ENCODE assay signal across 12 mouse cellular contexts in the genomic region with DNA sequence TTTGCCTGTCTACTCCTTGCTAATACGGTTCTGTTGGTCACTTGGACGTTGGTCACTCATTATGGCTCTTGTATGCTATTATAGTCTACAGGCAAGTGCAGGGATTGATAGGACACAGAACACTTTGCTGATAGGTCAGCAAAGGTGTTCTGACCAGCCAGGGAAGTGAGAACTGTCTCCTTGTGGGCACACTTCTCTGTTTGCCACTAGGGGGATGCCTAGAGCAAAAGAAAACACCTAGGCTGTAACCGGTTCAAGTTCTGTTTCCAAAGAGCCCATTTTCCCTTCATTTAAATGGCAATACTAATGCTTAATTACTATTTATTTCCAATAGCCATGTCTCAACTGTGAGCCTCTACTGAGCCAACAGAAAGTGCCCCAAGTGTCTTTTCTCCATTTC. TPM values are rescaled to one million over a fixed set of nuclear protein-coding genes. Genes with fewer than 3 reads are reported as not detected.
DNase-seq lines count a peak whose midpoint lies in the region; ATAC-seq and TF ChIP-seq lines count a peak whose summit lies in the region.
"Had no signal": no experiment of that assay in that cellular context is flagged by ENCODE, and none has a peak within 500 bp of the region (broad histone marks: within the 10 kb centered on the region; RNA-seq: fewer than 3 reads in every experiment).

No protein-coding gene starts in this region.

- H3K4me3 ChIP-seq in heart, postnatal 0 days (ENCODE audit: low read depth, low read length) = no peak overlapping the region
- H3K4me3 ChIP-seq: forebrain, embryonic 12.5 days; limb, embryonic 10.5 days; midbrain, embryonic 12.5 days had no signal

- no peak overlapping the region for H3K9ac ChIP-seq in heart, postnatal 0 days (replicated peaks; ENCODE audit: low read depth, low read length)
- H3K9ac ChIP-seq: forebrain, embryonic 12.5 days; midbrain, embryonic 12.5 days had no signal

- H3K9me3 ChIP-seq in heart, postnatal 0 days (replicated peaks; ENCODE audit: control insufficient read depth, low read length) = no peaks in the 10 kb centered on the region
- H3K9me3 ChIP-seq: forebrain, embryonic 12.5 days; limb, embryonic 10.5 days; midbrain, embryonic 12.5 days had no signal

- DNase-seq in heart, postnatal 0 days (ENCODE audit: low spot score) = no peak
- DNase-seq in heart, adult 11 months = no peak
- peak; percentile 26 for DNase-seq in lung, postnatal 25 days (ENCODE audit: low spot score)
- DNase-seq in lung, postnatal 4 days = no peak
- peak; percentile 67 for DNase-seq in R1 (ENCODE audit: low read depth, low spot score)
- peak; percentile 62 for DNase-seq in splenic B cell, adult 2 months (ENCODE audit: low read depth, low spot score)
- no peak for DNase-seq in urinary bladder, postnatal 10 days (ENCODE audit: low spot score)
- no peak for DNase-seq in ovary, postnatal 14 days (ENCODE audit: low spot score)

- 0 out of 2 replicates have a peak, but pooled peaks cover 10% of the 10 kb centered on the region for H3K27me3 ChIP-seq in heart, postnatal 0 days (ENCODE audit: control insufficient read depth, insufficient read depth, low read length)
- no peaks in the 10 kb centered on the region for H3K27me3 ChIP-seq in splenic B cell, adult 2 months (ENCODE audit: control insufficient read depth, insufficient read depth, low read length, poor library complexity, severe bottlenecking)
- H3K27me3 ChIP-seq: forebrain, embryonic 12.5 days; midbrain, embryonic 12.5 days had no signal

- H3K36me3 ChIP-seq in heart, postnatal 0 days (replicated peaks; ENCODE audit: control insufficient read depth, insufficient read depth, low read length) = no peaks in the 10 kb centered on the region
- H3K36me3 ChIP-seq in splenic B cell, adult 2 months (ENCODE audit: control insufficient read depth, insufficient read depth, low read length, poor library complexity, severe bottlenecking) = no peaks in the 10 kb centered on the region
- H3K36me3 ChIP-seq: forebrain, embryonic 12.5 days; limb, embryonic 10.5 days; midbrain, embryonic 12.5 days had no signal

- no peak for ATAC-seq in heart, postnatal 0 days (ENCODE audit: insufficient read depth, low read depth)

- TF ChIP-seq CTCF in heart, postnatal 0 days (IDR thresholded peaks at IDR 0.05; ENCODE audit: low read depth) = peak; percentile 49

- H3K4me1 ChIP-seq in heart, postnatal 0 days (ENCODE audit: control insufficient read depth, insufficient read depth) = no peaks in the 10 kb centered on the region

- no peak for TF ChIP-seq EP300 in heart, postnatal 0 days (IDR thresholded peaks at IDR 0.05; ENCODE audit: low read depth)

- 37% methylated on average over 3 of the region's 3 CpGs for WGBS in heart, postnatal 0 days

- H3K4me2 ChIP-seq in heart, postnatal 0 days (ENCODE audit: low read depth, low read length) = no peak overlapping the region
- H3K4me2 ChIP-seq: forebrain, embryonic 12.5 days; heart, embryonic 11.5 days; midbrain, embryonic 12.5 days had no signal

- H3K27ac ChIP-seq in heart, postnatal 0 days (ENCODE audit: low read depth) = no peak overlapping the region
- H3K27ac ChIP-seq: forebrain, embryonic 12.5 days; limb, embryonic 10.5 days; midbrain, embryonic 12.5 days had no signal

RNA-seq across cellular contexts. Expression of a gene that starts 25.2 kb away (rescaled TPM):
- total RNA-seq in heart, postnatal 0 days (2014; rRNA removed; ENCODE audit: low replicate concordance) = 29.4 and 57.5 TPM in 2 replicates
- polyA plus RNA-seq in heart, postnatal 0 days (2015; fragmentation: Nextera tagmentation; extraction: Ambion mirVana) = 46.3 and 47.5 TPM in 2 replicates

Comparison
In these comparisons a context has a peak if more than half of its experiments do, and no peak if none do; other contexts are left out.
1. DNase-seq: peak in lung, postnatal 25 days (single experiment), R1 (single experiment) and splenic B cell, adult 2 months (single experiment); none in heart, postnatal 0 days (single experiment), heart, adult 11 months (single experiment), lung, postnatal 4 days (0 of 2), urinary bladder, postnatal 10 days (single experiment) and ovary, postnatal 14 days (single experiment).